Mouse (Mus musculus) bone marrow macrophage, adult 2 months (primary cell): Measurements from ENCODE around the gene Asprv1. TPM values are rescaled to one million over a fixed set of nuclear protein-coding genes. Genes with fewer than 3 reads are reported as not detected.

Experiments used
- H3K27ac ChIP-seq: 2 replicates; pipeline ENCODE4 v1.5.1; 2012; ENCODE audit warnings: low read depth, low read length; ENCODE audit not compliant: insufficient read depth
- H3K4me1 ChIP-seq: 2 replicates; pipeline ENCODE4 v1.6.1; 2012; ENCODE audit warnings: low read length; ENCODE audit not compliant: control insufficient read depth, insufficient read depth
- H3K4me3 ChIP-seq: 2 replicates; pipeline ENCODE4 v1.5.1; 2012; ENCODE audit warnings: mild to moderate bottlenecking, low read length, moderate library complexity; ENCODE audit not compliant: insufficient read depth
- CTCF ChIP-seq: IDR thresholded peaks from 2 replicates; pipeline ENCODE4 v1.5.1; 2012; ENCODE audit warnings: low read depth, mild to moderate bottlenecking, low read length, moderate library complexity
- POLR2A ChIP-seq: IDR thresholded peaks from 2 replicates; pipeline ENCODE4 v1.6.1; 2012; ENCODE audit warnings: mild to moderate bottlenecking, low read depth, low read length, borderline replicate concordance
- polyA plus RNA-seq: library from polyadenylated mRNA; stranded (reverse); fragments of >200 nt; gene quantifications from 2 replicates; pipeline ENCODE4 v1.2.4, GENCODE M21; 2012; ENCODE audit not compliant: missing spikeins, insufficient read depth, insufficient read length

Asprv1 gene
- polyA plus RNA-seq, 1 experiment = not detected

GRCm38 (mm10) chr6:86660161-86660877 lies 32.4 kb downstream of the Asprv1 start:
- H3K4me3 ChIP-seq = no peak overlapping the region
- H3K27ac ChIP-seq = peak overlapping the region; percentile 88
- peaks cover 36% of the 10 kb centered on the region for H3K4me1 ChIP-seq
- TF ChIP-seq POLR2A (no peak), CTCF (no peak)

- Histone ChIP-seq H3K4me1 (peaks cover 42% of the 10 kb centered on the region), H3K27ac (no peak overlapping the region), H3K4me3 (no peak overlapping the region)
- TF ChIP-seq POLR2A = no peak
Observed at GRCm38 (mm10) chr6:86665076-86665475, 37.1 kb downstream of the Asprv1 start.

GRCm38 (mm10) chr6:86665560-86666307 lies 37.8 kb downstream of the Asprv1 start:
- no peak for TF ChIP-seq CTCF
- no peak for TF ChIP-seq POLR2A
- Histone ChIP-seq H3K4me1 (peaks cover 37% of the 10 kb centered on the region), H3K4me3 (peak overlapping the region; percentile 15), H3K27ac (peak overlapping the region; percentile 69)

- Histone ChIP-seq H3K4me3 (no peak overlapping the region), H3K27ac (no peak overlapping the region), H3K4me1 (peaks cover 31% of the 10 kb centered on the region)
- TF ChIP-seq POLR2A (no peak), CTCF (no peak)
Observed at GRCm38 (mm10) chr6:86667061-86667460, 39.1 kb downstream of the Asprv1 start.

GRCm38 (mm10) chr6:86668580-86669239 lies 40.7 kb downstream of the Asprv1 start, which contains the start of gene Mxd1:
Gene Mxd1, minus strand, starts transcription at chr6:86669161.
- Histone ChIP-seq H3K4me1 (peaks cover 31% of the 10 kb centered on the region), H3K27ac (peak within 1 kb of the TSS; percentile 49; the same call in 1 of the 2 replicates), H3K4me3 (peak within 1 kb of the TSS; percentile 93)
- no peak for TF ChIP-seq CTCF
- TF ChIP-seq POLR2A = no peak

- Histone ChIP-seq H3K4me3 (peak overlapping the region; percentile 64), H3K4me1 (peaks cover 29% of the 10 kb centered on the region), H3K27ac (peak overlapping the region; percentile 49; the same call in 1 of the 2 replicates)
- no peak for TF ChIP-seq CTCF
- TF ChIP-seq POLR2A = 0 out of 2 replicates have a peak, but pooled peaks have one; percentile 36
Observed at GRCm38 (mm10) chr6:86669240-86669727, 41.3 kb downstream of the Asprv1 start.

- Histone ChIP-seq H3K4me1 (peaks cover 16% of the 10 kb centered on the region), H3K27ac (no peak overlapping the region), H3K4me3 (no peak overlapping the region)
- no peak for TF ChIP-seq CTCF
Observed at GRCm38 (mm10) chr6:86670873-86671272, 42.9 kb downstream of the Asprv1 start.

GRCm38 (mm10) chr6:86678341-86678740 lies 50.4 kb downstream of the Asprv1 start:
- no peak for TF ChIP-seq POLR2A
- no peak for TF ChIP-seq CTCF
- Histone ChIP-seq H3K4me3 (no peak overlapping the region), H3K27ac (no peak overlapping the region), H3K4me1 (peaks cover 1% of the 10 kb centered on the region; the same call in 1 of the 2 replicates)

Other genes starting within 250 kb of the Asprv1 start
- 98.9 and 99.9 TPM in 2 replicates for gene Pcyox1, start 231.0 kb upstream of the Asprv1 start, polyA plus RNA-seq
- gene Tia1, start 223.9 kb upstream of the Asprv1 start, polyA plus RNA-seq = 49.7 and 67.7 TPM in 2 replicates
- gene Gm44790, start 201.5 kb upstream of the Asprv1 start, polyA plus RNA-seq = not detected in 2 replicates
- 16.6 and 20.3 TPM in 2 replicates for gene C87436, start 189.8 kb upstream of the Asprv1 start, polyA plus RNA-seq
- gene Pcbp1, start 101.8 kb upstream of the Asprv1 start, polyA plus RNA-seq = 177 and 185 TPM in 2 replicates
- gene Mxd1, start 41.0 kb downstream of the Asprv1 start, polyA plus RNA-seq = 19.1 and 25.3 TPM in 2 replicates
- 63.4 and 72.7 TPM in 2 replicates for gene Snrnp27, start 56.4 kb downstream of the Asprv1 start, polyA plus RNA-seq
- gene Gmcl1, start 105.2 kb downstream of the Asprv1 start, polyA plus RNA-seq = 15.6 and 16.3 TPM in 2 replicates
- 305 and 317 TPM in 2 replicates for gene Anxa4, start 165.4 kb downstream of the Asprv1 start, polyA plus RNA-seq
- 16.6 and 24.0 TPM in 2 replicates for gene Aak1, start 221.4 kb downstream of the Asprv1 start, polyA plus RNA-seq